Mouse (Mus musculus): ENCODE measurements at regions not wholly inside any gene's neighbourhood (a gene's known extent, or its start where the extent isn't known, plus 50 kb on each side); places are given as distances from the start of the nearest gene placed in this dataset.

GRCm38 (mm10) chr1:48792573-48792972 is 1899.9 kb upstream of the Slc39a10 start:
- no peak for DNase-seq

DNA sequence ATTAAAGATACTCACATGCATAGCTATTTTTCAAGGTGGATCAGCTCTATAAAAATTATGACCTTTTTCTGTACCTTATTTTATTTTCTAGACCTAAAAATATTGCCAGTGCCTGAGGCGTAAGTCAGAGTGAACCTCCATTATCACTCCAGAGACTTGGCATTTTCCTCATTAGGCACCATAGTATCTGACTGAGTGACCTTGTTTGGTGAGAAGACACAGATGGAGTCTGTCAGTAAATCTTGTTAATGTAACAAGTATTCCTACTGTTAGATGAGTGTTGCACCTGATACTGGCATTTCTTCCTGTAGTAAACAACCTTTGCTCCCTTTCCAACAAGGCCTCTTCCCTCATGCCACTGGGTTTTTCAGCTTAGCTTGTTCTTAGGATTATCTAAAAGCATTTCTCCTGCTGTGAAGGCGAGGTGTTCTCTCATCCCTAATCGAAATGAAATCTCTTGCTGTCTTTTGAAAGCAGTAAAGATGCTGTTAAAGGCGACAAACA is 1860.7 kb upstream of the Slc39a10 start:
- DNase-seq: no peak

DNA sequence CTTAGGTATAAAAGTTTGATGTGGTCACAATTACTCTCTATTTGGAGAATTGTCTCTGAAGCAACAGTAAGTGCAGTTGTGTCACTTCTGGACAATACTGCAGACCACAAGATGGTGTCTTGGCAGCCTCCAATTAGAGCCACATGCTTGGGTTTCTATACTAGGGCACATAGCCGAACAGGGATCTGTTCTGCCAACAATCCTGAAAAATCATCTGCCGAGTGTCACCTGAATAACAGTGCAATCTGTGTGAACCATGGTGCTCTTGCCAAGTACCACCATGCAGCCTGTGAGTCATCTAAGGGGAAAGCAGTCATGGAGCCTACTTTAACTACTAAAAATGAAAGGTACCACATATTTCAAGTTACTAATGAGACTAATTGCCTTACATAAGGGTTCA is 1840.9 kb upstream of the Slc39a10 start:
- DNase-seq: no peak

DNA sequence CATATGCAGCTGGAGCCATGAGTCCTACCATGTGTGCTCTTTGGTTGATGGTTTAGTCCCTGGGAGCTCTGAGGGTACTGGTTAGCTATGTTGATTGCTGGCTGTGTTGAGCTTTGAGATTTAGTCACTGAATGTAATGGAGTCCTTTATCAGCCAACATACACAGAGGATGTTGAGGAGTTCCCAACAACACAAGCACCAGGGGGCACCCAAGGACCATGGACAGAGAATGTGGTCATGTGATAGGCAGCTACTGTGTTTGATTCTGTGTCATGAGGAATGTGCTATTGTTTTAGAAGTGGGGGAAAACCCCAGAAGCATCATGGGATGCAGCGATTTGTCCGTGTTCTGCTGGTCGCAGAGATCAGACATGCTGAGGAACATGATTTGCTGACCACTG is 1816.0 kb upstream of the Slc39a10 start:
- DNase-seq: peak; percentile 8
